Mouse (Mus musculus): ENCODE data around the gene Fgf6. TPM values are rescaled to one million over a fixed set of nuclear protein-coding genes. Genes with fewer than 3 reads are reported as not detected.

The Fgf6 gene
- polyA plus RNA-seq (2015; fragmentation: Illumina TruSeq; extraction: RNeasy Lipid Tissue Mini Kit (QIAGEN cat#74804); ENCODE audit: low read depth, low replicate concordance) = not detected

GRCm38 (mm10) chr6:127014906-127015770 lies at the start of gene Fgf6:
Gene Fgf6 (plus strand): TSS chr6:127015586.

GRCm38 (mm10) chr6:127072817-127073216 lies 57.4 kb downstream of the Fgf6 start, which contains the start of gene Fgf23:
Gene Fgf23 (plus strand): TSS chr6:127072902.

Other genes with a start within 250 kb of the Fgf6 start
- 204 TPM for gene Ndufa9, start 166.4 kb upstream of the Fgf6 start, polyA plus RNA-seq (2015; fragmentation: Illumina TruSeq; extraction: RNeasy Lipid Tissue Mini Kit (QIAGEN cat#74804); ENCODE audit: low read depth, low replicate concordance)
- 0.34 TPM for gene Akap3, start 162.5 kb upstream of the Fgf6 start, polyA plus RNA-seq (2015; fragmentation: Illumina TruSeq; extraction: RNeasy Lipid Tissue Mini Kit (QIAGEN cat#74804); ENCODE audit: low read depth, low replicate concordance)
- not detected for gene Dyrk4, start 93.7 kb upstream of the Fgf6 start, polyA plus RNA-seq (2015; fragmentation: Illumina TruSeq; extraction: RNeasy Lipid Tissue Mini Kit (QIAGEN cat#74804); ENCODE audit: low read depth, low replicate concordance)
- gene Rad51ap1, start 76.0 kb upstream of the Fgf6 start, polyA plus RNA-seq (2015; fragmentation: Illumina TruSeq; extraction: RNeasy Lipid Tissue Mini Kit (QIAGEN cat#74804); ENCODE audit: low read depth, low replicate concordance) = 4.8 TPM
- 44.5 TPM for gene D6Wsu163e, start 75.6 kb upstream of the Fgf6 start, polyA plus RNA-seq (2015; fragmentation: Illumina TruSeq; extraction: RNeasy Lipid Tissue Mini Kit (QIAGEN cat#74804); ENCODE audit: low read depth, low replicate concordance)
- gene Fgf23, start 57.3 kb downstream of the Fgf6 start, polyA plus RNA-seq (2015; fragmentation: Illumina TruSeq; extraction: RNeasy Lipid Tissue Mini Kit (QIAGEN cat#74804); ENCODE audit: low read depth, low replicate concordance) = 0.65 TPM
- 22.5 TPM for gene Tigar, start 94.0 kb downstream of the Fgf6 start, polyA plus RNA-seq (2015; fragmentation: Illumina TruSeq; extraction: RNeasy Lipid Tissue Mini Kit (QIAGEN cat#74804); ENCODE audit: low read depth, low replicate concordance)
- 34.0 TPM for gene Ccnd2, start 136.6 kb downstream of the Fgf6 start, polyA plus RNA-seq (2015; fragmentation: Illumina TruSeq; extraction: RNeasy Lipid Tissue Mini Kit (QIAGEN cat#74804); ENCODE audit: low read depth, low replicate concordance)

All from brain, adult 10 weeks (tissue).